Mouse (Mus musculus): Measurements from ENCODE around the gene 1700020A23Rik.
"Not testable (repeated sequence)": the region's sequence is repeated elsewhere in the genome, so short reads cannot be mapped to it uniquely, and the experiment has no call there.

The 1700020A23Rik gene

DNA sequence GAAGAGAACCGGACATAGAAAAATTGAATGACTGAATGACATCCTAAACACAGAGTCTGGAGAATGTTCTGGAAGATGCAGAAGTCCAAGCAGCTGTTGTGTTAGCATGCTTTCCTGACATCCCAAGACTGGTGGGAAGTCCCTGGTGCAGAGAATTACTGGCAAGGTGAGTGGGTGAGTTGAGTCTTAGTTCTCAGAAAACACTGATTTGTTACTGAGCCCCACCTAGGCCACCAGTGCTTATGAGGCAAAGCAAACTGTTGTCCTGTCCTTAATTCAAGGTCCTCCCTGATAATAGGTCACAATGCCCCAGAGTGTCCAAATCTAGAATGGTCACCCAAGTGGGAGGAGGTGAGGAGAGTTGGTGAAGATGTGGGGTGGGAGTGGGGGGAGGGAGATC, at the start of gene 1700020A23Rik, which contains the start of gene Gm28372:
TSS of gene 1700020A23Rik (plus strand) at position 321 of the 400 bp plus-strand sequence.
TSS of gene Gm28372 (plus strand) at position 301 of the 400 bp plus-strand sequence.
- DNase-seq = no peak

- DNase-seq = no peak
Observed at GRCm38 (mm10) chr2:130357551-130357950, 47.5 kb upstream of the 1700020A23Rik start.

GRCm38 (mm10) chr2:130358852-130359251, 46.2 kb upstream of the 1700020A23Rik start:
- DNase-seq = no peak

GRCm38 (mm10) chr2:130362511-130363026, 42.5 kb upstream of the 1700020A23Rik start:
- peak in 1 of 2 experiments; percentile 17 for DNase-seq

GRCm38 (mm10) chr2:130365211-130366094, 39.6 kb upstream of the 1700020A23Rik start:
- no peak for DNase-seq

- DNase-seq = no peak
Observed at GRCm38 (mm10) chr2:130367386-130367785, 37.7 kb upstream of the 1700020A23Rik start.

- not testable (repeated sequence) for DNase-seq
Observed at GRCm38 (mm10) chr2:130373026-130373425, 32.0 kb upstream of the 1700020A23Rik start.

- DNase-seq = no peak
Observed at GRCm38 (mm10) chr2:130374951-130375350, 30.1 kb upstream of the 1700020A23Rik start.

DNA sequence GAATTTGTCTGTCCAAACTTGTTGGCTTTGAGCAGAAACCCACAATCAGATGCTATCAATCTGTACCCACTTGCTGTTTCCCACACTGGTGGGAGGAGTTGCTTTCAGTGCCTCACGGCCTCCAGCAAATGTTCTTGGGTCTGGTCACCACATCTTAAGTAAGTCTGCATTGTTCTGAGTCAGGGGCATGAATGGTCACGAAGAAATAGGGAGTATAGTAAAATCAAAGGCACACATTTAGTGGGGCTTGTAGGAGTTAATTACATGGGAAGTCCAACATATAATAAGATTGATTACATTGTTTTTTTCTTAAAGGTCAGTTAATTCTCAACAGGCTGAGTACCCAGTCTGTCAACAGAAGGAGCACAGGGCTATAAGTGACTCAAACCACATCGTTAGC, 21.9 kb upstream of the 1700020A23Rik start:
- DNase-seq = no peak

GRCm38 (mm10) chr2:130383895-130384294, 21.2 kb upstream of the 1700020A23Rik start:
- DNase-seq = no peak

- DNase-seq = no peak
Observed at GRCm38 (mm10) chr2:130386212-130386611, 18.8 kb upstream of the 1700020A23Rik start.

- DNase-seq = no peak
Observed at GRCm38 (mm10) chr2:130388796-130389195, 16.3 kb upstream of the 1700020A23Rik start.

GRCm38 (mm10) chr2:130390993-130391625, 13.9 kb upstream of the 1700020A23Rik start:
- no peak for DNase-seq

DNA sequence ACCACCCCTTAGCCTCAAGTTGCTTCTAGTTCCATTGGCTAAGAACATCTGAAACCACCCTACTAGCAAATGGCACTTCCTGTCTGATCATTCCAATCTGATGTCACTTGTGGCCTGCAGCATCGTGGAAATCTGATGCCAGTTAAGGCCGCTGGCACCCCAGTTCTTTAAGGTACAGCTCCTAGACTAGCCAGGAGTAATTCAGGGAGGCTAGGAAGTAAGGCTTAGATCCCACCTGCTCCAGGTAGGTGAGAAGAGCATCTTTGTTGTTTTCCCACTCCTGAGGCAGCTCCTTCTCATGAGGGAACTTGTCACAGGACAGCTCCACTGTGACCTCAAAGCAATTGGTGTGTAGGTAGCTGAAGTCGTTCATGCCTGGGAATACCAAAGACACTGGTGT, 12.2 kb upstream of the 1700020A23Rik start:
- DNase-seq = no peak

GRCm38 (mm10) chr2:130395696-130396095, 9.4 kb upstream of the 1700020A23Rik start:
- no peak for DNase-seq

DNA sequence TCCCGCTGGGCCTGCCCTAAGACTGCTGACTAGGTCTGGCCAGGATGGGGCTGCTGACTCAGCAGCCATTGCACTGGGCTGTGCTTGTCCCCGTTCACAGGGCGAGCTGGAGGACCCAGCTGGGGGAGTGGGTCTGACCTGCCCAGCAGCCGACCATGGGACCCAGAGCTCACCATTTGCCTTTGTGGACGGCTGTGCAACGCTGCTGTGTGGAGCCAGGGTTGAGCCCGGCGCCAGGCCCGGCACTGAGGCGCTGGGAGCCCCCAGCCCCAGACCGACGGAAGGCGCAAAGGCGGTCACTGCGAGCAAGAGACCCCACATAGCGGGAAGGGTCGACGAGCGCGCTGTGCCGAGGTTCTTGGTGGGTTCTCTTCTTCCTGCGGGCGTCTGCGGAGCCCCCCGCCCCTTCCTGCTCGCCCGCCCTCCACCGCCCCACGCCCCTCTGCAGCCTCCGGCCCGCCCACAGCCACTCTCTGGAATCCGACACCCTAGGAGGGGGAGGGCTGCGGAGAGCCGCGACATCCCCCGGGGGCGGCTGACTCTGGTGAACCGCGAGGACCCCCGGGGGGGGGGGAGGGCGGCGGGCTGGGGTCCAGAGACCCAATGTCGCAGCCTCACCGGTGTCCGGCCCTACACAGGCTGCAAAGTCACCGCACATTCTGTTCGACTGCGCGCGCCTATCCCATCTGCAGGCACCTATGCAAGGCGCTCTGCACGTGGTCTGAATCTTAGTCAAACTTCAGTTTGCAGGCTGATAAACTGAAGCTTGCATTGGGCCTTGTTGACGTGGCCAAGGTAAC, 7.7 kb upstream of the 1700020A23Rik start, which contains the start of gene Cpxm1:
TSS of gene Cpxm1 (minus strand) at position 389 of the 800 bp plus-strand sequence.
- DNase-seq = no peak

DNA sequence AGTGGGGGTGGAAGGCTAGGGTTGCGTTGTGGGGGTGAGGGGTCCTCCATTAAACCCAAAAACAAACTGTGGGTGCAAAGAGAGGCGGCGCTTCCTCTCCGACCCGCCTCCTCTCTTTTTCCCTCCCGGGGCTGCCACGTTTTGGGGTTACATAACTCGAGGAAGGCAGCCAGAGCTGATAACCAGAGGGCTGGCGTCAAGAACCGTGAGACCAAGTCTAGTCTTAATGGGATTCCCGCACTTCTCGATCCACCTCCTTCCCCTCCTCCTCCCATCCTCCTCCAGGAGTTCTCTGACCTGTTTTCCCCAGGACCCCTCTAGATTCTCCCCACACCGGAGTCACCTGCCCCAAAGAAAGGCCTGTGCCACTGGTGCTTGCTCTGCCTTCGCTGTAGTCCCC, 7.0 kb upstream of the 1700020A23Rik start:
- DNase-seq = no peak

DNA sequence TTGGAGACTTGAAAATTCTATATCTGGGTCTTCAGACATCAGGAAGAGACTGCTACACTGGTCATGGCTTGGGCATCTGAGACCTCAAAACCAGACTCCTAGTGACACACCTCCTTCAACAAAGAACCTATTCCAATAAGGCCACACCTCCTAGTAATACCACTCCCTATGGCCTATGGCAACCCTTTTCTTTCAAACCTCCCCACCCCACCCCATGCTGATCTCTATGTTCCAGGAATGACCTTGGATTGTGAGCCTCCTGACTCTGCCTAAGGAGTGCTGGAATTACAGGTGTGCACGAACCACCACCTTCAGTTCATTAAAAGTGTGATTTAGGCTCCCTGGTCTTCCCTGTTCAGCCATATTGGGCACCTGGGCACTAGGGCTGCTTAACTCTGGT, 5.0 kb upstream of the 1700020A23Rik start:
- no peak for DNase-seq

DNA sequence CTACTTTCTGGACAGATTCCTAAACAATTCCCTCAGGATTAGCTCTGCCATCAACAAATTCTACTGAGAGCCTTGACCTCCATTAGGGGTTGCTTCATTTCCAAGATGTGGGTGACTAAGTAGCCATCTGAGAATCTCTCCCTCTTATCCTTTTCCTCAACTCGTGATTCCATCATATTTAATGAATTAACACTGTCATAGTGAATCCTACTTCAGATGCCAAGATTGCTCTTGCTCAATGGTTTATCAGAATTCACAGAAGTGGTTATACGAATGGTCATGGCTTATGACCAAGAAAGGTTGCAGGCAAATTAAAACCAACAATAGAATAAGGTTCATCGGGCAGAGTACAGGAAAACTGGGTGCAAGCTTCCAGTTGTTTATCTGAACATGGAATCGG, 3.2 kb upstream of the 1700020A23Rik start:
- DNase-seq = no peak

GRCm38 (mm10) chr2:130406178-130406577, 1.1 kb downstream of the 1700020A23Rik start, which contains the start of gene Tmem239:
Gene Tmem239 (plus strand): TSS chr2:130406478.
- no peak for DNase-seq

DNA sequence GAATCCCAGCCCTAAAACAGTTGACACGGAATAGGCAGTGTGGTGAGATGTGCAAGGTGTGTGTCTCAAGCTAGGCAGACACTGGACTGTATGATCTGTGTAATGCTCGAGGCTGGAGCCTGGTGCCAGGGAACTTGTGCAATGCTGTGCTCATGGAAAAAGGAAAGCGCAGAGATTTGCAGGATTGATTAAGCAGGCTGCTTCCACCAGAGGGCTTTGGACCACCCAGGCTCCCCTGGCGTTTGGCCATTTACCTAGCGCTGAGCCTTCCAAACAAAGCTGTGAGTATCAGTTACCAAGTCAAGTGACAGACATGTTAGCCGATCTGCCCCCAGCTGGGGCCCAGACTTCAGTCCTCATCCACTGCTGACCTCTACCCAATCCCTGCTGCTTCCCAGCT, 3.1 kb downstream of the 1700020A23Rik start:
- DNase-seq = no peak
